Mouse (Mus musculus) ES-E14 (cell line): ENCODE results near the gene Dip2b.

ENCODE experiments used
- HCFC1 ChIP-seq: IDR thresholded peaks from 2 replicates; pipeline ENCODE4 v1.6.1; 2012; ENCODE audit warnings: low read length, inconsistent platforms, borderline replicate concordance; ENCODE audit not compliant: insufficient read depth
- MAFK ChIP-seq: IDR thresholded peaks from 2 replicates; pipeline ENCODE4 v1.6.1; 2014; ENCODE audit warnings: mild to moderate bottlenecking, low read depth, low read length, inconsistent platforms; ENCODE audit not compliant: insufficient read depth
- ZNF384 ChIP-seq: IDR thresholded peaks from 2 replicates; pipeline ENCODE4 v1.6.1; 2012; ENCODE audit warnings: low read depth, low read length, inconsistent platforms

DNA sequence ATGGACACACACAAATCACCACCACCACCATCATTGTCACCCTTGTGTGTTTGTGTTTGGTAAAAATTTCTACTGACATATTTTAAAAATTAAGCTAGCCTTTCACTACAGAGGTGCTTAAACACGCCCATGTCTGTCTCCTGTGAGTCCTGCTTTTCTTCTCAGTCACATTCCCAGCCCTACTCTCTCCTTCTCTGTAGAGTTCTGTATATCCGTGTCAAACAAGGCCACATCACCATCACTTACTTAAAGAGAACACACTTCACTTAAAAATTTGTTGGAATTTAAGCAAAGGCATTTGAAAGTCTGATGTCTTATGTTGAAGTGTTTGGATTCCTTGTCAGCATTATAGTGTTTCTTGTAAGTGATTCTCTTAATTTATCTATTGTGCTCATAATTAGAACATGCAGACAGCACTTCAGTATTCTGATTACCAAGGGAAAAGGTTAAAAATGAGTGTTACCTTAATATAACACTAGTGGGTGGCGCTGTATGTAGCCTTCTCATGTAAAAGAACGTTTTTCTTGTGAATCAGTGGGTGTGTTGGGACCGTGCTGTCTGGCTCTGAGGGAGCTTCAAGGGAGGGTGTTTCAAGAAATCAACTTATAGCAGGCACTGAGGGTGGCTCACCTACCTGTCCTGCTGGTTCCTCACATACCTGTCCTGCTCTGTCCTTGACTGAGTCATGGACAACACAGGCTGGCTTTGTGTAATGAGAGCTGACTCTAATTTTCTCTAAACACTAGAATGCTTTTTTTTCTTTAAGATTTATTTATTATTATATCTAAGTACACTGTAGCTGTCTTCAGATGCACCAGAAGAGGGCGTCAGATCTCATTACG, 58.3 kb downstream of the Dip2b start:
- no peak for TF ChIP-seq HCFC1
- no peak for TF ChIP-seq MAFK
- no peak for TF ChIP-seq ZNF384
